Mouse (Mus musculus) lung, postnatal 25 days (tissue): ENCODE measurements around the gene Elovl6.
A peak's percentile ranks its signal among the peaks of the same experiment; 100 is the strongest.

Source experiments
- DNase-seq: peaks from one replicate; pipeline ENCODE4 v3.0.0; 2022; ENCODE audit warnings: low spot score

The Elovl6 gene

DNA sequence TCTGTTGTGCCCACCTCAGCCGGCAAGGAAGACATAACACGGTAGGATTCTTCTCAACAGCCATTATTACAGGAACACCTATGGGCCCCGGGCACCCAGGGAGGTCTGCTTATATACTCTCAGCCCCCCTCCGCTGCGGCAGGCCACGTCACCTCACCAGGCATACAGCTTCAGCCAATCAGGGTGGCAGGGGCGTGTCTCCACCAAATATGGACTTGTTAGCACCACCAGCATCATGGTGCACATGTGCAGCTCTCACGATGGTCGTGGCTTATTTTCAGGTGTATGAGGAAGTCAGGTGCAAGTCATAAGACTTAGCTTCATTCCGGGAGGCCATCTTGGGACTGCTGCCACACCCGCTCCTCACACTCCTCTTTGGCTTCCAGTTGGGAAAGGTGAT lies 9.3 kb downstream of the Elovl6 start:
- DNase-seq = no peak

DNA sequence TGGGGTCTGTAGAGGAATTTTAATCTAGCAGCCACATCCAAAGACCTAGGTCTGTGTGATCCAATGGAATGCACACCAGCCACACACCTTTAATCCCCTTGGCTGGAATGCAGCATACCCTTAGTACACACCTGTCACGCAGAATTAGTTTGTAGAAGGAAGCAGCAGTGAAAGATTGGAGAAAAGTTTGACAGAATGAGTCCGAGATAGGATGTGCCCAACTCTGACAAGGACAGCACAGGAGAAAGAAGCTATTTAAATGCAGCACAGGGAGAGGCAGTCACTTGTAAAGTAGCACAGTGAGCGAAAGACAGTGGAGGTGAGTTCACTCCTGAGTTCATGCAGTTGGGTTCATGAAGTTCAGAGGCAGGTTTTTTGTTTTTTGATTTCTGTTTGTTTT lies 11.2 kb downstream of the Elovl6 start:
- no peak for DNase-seq

DNA sequence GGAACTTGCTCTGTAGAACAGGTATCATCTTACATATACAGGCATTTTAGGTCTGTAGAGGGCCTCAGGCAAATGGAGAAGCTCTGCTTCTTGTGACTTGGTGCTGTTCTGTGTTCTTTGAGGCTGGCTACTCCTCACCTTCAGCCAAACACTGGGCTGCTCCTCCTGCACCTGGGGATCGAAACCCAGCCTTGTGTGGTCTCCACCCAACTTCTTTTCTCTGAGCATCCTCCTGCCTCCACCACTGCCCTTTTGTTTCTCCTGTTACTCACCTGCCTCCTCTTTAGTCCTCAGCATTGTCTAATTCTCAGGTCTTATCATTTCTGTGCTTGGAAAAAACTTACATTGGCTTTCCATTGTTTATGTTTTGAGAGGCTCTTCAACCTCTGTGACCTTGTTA lies 12.1 kb downstream of the Elovl6 start:
- no peak for DNase-seq

DNA sequence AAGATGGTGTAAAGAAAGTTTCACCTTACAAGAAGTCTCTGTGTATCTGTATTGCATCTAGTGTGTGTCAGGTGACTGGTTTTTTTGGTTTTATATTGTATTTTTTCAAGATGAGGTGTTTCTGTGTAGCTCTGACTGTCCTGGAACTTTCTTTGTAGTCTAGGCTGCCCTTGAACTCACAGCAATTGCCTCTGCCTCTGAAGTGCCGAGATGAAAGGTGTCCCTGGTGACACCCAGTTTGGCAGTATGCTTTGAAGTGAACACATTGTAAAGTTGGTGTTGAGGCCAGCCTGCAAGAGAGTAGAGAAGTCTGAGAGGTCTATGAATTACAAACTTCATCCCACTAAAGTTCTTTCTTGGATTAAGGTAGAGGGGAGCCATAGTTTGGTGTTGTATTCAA lies 13.1 kb downstream of the Elovl6 start:
- DNase-seq = no peak

DNA sequence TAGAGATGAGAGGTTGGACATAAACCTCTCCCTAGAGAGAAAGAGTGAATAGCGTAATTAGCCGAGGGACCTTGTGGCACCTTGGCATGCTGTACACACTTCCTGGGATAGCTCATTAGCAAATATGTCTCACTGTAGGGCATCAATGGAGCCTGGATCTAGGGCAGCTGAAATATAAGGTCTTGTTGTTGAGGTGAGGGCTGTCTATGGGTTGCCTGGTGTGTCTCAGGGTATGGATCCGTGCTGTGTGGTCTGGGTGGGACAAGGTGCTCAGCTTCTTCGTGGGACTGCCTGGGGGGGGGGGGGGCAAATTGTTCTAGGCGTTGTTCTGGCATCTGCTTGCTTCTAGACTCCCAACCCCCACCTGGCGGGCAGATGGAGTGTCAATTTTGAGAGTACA lies 13.6 kb downstream of the Elovl6 start:
- no peak for DNase-seq

DNA sequence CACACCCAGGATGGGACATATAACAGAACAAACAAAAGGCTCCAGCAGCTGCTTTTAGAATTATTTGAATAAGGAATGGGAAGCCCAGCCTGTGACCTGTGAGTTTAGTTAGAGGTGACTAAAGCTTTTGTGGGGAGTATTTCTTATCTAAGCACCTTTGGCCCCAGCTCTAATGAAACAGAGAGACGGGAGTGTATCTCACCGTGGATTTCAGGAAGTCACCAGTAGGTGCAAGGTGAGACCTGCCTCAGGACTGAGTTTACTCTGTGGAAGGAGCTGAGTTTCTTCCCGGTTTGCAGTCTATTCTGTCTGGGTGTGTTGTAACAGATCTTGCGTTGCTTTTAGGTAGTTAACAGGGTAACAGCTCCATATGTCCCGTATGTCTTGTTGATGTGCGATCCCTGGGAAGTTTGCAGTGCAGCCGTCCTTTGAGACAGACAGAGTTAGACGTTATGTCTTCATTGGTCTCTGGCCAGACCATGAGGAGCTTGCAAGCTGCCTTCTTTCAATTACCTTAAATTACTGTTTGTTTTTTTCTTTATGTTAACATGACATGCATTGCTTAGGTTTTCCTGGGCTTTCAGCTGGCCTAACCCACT lies 15.8 kb downstream of the Elovl6 start:
- no peak for DNase-seq

DNA sequence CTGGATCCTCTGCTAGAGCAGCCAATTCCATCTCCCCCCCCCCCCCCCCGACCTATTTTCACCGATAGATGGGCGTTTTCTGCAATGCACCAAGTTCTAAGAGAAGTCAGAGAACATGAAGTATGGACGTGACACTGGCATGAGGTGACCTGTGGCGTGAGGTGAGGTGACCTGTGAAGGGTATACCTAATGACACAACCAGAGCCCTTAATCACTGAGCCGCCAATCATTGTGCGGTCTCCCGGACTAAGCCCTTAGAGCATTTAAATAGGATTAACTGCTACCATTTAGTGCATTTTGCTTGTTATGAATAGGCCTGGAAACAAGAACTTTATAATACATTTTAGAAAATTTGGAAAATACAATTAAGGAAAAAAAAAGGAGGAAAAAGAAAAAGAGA lies 16.6 kb downstream of the Elovl6 start:
- no peak for DNase-seq

DNA sequence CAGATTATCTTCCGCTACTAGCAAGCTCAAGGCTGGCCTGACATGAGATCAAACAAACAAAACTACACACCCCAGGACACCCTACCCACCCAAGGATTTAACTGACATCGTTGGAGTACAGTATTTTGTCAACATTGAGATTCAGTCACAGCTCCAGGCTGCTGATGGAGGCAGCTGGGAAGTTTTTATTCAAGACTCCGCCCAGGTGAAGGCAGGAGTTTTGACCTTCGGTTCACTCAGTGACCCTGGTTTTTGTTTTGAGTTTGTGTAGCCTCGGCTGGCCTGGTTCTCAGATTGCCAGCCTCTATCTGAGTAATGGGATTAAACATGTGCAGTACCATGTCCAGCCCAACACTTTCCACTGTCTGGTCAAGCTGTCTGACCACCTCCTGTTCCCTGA lies 17.4 kb downstream of the Elovl6 start:
- DNase-seq = no peak

DNA sequence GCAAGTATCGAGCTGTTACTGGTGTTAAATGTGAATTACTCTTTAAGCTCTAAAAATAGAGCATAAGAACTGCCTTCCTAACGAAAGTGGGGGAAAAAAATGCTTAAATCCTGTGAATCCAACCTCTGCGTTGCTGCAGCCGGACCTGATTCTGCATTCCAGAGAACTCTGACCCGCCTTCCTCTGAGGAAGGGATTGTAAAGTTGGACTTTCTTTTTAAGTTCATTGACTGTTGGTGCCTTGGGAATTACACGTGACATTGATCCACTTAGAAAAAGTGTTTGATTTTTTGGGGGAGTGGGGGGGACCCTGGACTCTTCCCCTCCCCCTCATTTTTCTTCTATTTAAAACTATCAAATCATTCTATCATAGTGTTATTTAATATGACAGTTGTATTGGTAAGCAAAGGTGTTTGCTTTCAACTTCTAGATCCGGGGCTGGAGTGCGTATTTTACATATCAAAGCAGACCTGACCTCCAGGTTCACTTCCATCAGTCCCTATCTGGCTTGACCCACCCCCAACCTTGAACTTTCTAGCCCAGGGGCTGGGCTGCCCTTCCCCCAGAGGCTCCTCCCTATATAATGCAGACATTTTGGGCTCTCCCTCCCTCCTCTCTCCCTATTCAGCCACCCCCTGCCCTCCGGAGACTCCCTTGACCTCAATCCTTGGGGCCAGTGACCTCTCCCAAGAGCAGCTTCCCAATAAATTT lies 19.6 kb downstream of the Elovl6 start:
- DNase-seq = no peak

DNA sequence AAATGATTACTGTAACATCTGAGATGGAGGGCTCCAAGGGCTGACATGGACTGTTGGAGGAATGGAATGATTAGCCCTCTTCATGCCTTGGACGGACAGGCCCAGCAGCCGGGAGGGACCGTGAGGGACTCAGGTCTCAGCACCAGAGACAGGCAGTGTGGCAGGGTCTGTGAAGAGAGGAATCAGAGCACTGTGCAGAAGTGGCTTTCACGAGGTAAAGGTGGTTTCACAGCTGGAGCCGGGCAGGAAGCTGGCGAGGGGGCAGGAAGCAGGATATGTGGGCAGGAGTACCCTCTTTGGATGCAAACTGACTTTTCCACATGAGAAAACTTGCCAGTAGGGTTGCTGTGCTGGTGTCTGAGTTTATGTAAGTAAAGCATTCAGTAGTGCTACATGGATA lies 20.2 kb downstream of the Elovl6 start:
- DNase-seq = no peak

DNA sequence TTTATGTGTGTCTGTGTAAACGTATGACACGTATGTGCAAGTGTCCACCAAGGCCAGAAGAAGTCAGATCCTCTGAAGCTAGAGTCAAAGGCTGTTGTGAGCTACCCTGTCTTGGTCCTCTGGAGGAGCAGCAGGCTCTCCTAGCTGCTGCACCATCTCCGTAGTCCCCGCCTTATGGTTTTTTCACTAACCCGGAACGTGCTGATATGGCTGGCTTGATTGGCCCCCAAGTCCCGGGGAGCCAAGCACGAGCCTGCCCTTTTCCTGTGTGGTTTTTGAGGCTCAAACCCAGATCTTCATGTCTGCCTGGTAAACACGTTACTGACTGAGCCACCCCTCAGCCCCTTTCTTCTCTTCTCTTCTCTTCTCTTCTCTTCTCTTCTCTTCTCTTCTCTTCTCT lies 21.0 kb downstream of the Elovl6 start:
- DNase-seq = peak; percentile 56

DNA sequence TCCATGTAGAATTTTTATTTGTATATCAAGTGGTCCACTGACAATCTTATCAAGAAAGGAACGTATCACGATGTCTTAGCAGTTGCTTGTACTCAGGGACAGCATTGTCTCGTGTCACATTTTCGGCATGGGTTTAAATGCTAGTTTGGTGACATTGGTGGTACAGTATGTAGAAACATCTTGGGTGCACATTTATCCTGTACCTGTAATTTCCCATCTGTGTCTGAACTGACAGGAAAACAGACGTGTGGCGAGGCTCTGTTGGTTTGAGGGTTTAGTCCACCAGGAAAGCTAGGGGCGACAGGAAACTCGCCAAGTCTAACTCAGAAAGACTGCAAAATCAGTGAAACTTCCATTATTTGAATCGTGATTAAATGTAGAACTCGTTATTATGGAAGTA lies 21.5 kb downstream of the Elovl6 start:
- no peak for DNase-seq

DNA sequence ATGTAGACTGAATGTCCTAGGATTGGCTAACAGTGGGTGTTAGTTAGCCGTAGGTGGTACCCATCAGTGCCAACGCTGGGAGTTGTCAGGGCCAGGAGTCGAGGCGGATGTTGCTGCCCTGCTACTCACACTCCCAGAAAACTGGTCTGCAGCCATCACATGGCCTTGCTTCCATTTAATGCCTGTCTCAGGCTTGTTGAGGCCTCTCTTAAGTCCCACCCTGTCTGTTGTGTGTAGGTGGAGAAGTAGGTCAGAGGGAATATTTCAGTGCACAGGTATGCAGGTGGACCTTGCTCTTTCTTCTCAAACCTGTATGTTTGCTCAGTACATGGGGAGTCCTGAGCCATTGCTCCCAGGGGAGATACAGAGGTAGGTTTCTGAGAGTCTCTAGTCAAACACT lies 22.3 kb downstream of the Elovl6 start:
- no peak for DNase-seq

DNA sequence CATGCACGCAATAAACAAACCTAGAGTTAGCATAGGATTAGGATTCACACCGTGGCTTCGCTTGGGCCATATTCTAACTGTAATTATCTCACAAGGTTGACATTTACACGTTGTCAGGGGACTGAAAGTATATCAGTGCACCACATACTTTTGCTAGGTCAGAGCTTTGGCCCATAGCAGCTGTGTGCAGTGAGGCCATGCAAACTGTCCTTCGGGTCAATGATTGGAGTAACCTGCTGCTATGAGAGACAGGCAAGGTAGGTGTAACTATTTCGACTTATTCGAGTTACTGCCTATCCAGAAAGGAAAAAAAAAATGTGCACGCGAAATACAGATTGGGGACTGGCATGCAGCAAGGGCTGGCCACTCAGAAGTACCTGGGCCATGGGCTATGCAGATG lies 24.9 kb downstream of the Elovl6 start:
- no peak for DNase-seq

DNA sequence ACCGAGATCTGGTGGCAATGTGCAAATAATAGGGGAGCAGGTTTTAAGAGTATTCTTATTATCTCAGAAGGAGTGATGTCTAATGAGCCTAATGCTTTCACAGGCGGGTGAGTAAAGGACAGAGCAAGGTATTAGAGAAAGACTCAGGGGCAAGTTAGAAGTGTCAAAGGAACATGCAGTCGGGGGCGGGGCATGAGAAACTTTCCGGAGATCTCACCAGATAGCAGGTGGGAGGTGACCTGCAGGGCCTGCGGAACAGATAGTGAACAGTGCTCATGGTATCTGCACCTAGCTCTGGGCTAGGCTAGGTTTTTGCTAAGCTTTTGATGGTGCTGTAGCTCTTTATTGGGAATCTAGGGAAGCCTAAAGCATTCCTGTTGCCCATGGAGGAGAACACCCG lies 25.4 kb downstream of the Elovl6 start:
- DNase-seq = no peak

DNA sequence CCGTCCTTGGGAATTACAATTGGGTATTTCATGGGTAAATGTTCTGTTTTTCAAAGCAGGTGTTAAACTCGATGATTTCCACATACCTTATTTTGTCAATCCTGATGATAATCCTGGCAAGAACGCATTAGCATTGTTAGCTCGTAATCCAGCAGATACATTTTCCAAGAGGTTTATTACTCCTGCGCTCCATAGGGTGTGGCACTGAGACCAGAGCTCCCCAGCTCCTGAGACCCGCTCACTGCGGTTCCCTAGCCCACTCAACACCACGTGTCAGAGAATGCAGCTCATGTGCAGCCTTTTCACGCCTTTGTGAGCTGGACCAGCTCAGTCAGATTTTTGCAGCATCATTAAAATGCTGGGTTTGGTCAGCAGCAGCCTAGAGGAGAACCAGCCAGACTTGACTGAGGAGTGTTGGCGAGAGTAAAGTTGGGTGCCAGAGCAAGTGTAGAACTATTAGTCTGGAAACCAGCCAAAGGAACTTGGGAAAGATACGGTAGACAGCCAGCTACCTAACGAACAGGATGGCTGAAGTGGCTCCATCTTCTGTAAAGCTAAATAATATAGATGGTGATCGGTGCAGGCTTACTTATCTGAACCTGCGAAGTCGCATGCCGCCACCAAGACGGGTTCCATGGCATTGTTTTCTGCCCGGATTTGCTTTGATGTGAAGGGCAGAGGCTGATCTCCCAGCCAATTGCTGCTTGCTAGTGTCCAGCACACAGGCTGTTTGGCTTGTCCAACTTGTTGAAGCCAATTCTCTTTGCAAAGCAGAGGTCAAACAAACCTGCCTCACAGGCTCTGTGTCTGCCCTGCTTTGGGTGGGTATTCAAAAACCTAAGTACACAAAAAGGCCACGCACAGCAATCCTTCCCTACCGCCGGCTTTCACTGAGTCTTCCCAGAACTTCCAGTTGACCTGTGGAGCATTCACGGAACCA lies 26.1 kb downstream of the Elovl6 start:
- no peak for DNase-seq

DNA sequence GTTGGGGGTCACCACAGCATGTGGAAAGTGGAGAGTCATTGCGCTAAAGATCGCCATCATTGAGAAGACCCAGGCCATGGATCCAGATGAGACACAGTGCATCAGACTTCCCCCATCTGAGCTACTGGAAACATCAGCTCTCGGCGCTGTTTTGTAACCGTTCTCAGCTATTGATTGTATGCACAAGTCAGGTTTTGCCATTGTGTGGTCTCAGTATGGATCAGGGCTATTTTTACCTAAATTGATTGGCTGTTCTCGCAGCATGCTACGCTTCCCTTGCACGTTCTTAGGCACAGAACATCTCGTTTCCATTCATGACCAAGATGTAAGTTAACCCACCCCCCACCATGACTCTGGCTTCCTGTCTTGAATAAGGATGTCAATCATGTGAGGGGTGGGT lies 27.9 kb downstream of the Elovl6 start:
- no peak for DNase-seq

DNA sequence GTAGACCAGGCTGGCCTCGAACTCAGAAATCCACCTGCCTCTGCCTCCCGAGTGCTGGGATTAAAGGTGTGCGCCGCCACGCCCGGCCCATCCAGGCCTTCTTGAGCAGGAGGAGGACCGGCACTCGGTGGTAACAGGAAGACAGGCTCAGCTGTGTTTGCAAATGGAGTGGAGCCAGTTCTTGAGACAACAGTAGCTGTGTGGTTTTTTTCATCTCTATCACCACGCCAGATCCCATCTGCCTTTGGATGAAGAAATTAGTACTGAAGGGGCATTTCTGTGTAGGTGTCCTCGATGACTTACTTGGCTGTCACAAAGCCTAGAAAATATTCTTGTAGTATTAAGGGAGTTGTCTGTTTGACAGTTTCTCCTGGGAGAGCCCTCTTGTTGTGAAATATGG lies 28.9 kb downstream of the Elovl6 start:
- DNase-seq = no peak

DNA sequence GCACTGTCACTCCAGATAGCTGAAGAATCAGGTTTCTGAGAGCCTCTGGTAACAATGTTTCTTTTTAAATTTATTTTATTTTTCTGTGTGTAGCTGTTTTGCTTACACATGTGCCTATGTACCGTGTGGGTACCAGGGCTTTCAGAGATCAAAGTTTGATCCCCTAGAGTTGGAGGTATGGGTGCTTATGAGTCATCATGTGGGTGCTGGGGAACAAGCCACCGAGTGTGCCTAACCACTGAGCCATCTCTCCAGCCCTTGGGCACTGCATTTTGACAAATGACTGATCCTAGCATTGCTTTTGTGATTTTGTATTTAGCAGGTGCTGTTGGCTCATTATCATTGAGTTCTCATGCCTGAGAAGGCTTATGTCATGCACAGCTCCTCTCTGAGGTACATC lies 29.7 kb downstream of the Elovl6 start:
- no peak for DNase-seq

DNA sequence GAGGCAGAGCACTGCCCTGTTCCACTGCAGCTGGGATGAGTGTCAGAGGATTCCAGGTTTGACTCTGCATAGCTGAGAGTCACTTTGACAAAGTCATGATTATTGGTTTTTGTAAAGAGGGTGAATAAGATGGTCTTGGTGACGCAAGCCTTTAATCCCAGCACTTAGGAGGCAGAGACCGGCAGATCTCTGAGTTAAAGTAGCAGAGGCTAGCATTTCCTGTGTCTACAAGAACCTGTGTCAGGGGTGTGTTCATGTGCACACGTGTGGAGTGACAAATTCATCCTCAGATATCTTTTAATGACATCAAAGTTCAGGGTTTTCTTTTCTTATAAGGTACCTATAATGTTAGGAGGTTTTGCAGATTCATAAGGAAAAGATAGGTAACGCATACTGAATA lies 30.3 kb downstream of the Elovl6 start:
- DNase-seq = no peak

DNA sequence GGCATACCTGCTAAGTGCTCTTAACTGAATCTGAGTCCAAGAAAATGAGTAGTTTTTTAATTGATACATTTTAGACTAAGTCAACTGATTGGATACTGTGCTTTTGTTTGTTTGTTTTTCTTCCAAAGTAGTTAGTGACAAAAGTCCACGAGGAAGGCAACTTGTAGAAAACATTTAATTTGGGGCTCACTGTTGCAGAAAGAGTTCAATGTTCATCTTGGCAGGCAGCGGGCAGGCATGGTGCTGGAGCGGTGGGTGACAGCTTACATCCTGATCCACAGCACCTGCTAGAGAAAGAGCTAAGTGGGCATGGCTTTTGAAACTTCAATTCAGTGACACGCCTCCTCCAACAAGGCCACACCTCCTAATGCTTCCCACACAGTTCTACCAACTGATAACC lies 31.7 kb downstream of the Elovl6 start:
- DNase-seq = no peak

DNA sequence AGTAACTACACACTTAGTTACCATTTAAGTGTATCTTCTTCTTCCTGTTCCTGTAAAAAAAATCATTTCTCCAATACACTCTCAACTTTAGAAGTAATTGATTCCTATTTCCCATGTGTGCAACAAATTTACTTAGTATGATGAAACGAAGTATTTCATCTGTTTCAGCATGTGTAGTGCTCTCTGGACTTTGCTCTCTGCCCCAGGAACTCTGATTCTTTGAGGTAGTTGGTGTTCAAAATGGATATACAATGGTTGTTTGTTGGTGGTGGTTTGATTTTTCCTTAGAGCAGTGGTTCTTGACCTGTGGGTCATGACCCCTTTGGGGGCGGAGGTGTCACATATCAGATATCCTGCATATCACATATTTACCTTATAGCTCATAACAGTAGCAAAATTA lies 32.7 kb downstream of the Elovl6 start:
- DNase-seq = no peak

DNA sequence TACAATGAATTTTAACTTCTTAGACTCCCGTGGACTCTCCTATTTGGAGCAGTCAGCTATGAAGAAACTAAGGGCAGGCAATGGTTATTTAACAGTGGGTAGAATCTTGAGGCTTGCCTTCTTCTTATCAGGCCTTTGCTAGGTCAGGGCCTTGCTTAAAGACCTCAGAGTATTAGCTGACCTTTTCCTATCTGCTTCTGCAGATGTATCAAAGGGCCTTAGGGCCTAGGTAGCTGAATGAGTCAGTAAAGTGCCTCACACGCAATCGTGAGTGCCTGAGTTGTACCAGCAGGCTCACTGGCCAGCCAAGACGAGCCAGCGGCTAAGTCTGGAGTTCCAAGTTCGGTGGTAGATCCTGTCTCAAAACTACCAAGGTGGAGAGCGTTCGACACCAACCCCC lies 33.3 kb downstream of the Elovl6 start:
- DNase-seq = no peak
